Mouse (Mus musculus) limb, embryonic 13.5 days (tissue): ENCODE measurements at regions not wholly inside any gene's neighbourhood (a gene's known extent, or its start where the extent isn't known, plus 50 kb on each side); places are given as distances from the start of the nearest gene placed in this dataset.
A peak's percentile ranks its signal among the peaks of the same experiment; 100 is the strongest.

ENCODE experiments used
- ATAC-seq: fragments of 200-750 bp; cut with Nextera tagmentation; 2 replicates; pipeline ENCODE4 v1.8.0; 2017; ENCODE audit warnings: low read depth, moderate number of reproducible peaks, moderate TSS enrichment; ENCODE audit not compliant: low FRiP score
- H3K27ac ChIP-seq: fragments of 300-500 bp; sonication (generic); 2 replicates; pipeline ENCODE4 v1.5.1; 2015; ENCODE audit warnings: inconsistent platforms, mild to moderate bottlenecking, moderate library complexity
- H3K27me3 ChIP-seq: fragments of 300-500 bp; sonication (generic); 2 replicates; pipeline ENCODE4 v1.6.1; 2015; ENCODE audit warnings: mild to moderate bottlenecking, inconsistent platforms
- H3K36me3 ChIP-seq: fragments of 300-500 bp; sonication (generic); 2 replicates; pipeline ENCODE4 v1.6.1; 2015; ENCODE audit warnings: inconsistent platforms, mild to moderate bottlenecking, moderate library complexity
- H3K4me1 ChIP-seq: fragments of 300-500 bp; sonication (generic); 2 replicates; pipeline ENCODE4 v1.6.1; 2015; ENCODE audit warnings: inconsistent platforms
- H3K4me2 ChIP-seq: fragments of 300-500 bp; sonication (generic); replicated peaks from 2 replicates; pipeline ENCODE4 v1.6.1; 2015; ENCODE audit warnings: inconsistent platforms, mild to moderate bottlenecking, moderate library complexity
- H3K4me3 ChIP-seq: fragments of 300-500 bp; sonication (generic); 2 replicates; pipeline ENCODE4 v1.5.1; 2015; ENCODE audit warnings: moderate library complexity, mild to moderate bottlenecking, inconsistent platforms
- H3K9ac ChIP-seq: fragments of 300-500 bp; sonication (generic); 2 replicates; pipeline ENCODE4 v1.6.1; 2015; ENCODE audit warnings: mild to moderate bottlenecking, inconsistent platforms
- H3K9me3 ChIP-seq: fragments of 300-500 bp; sonication (generic); 2 replicates; pipeline ENCODE4 v1.6.1; 2016; ENCODE audit warnings: inconsistent platforms
- WGBS: fragments of 180-500 bp; shearing (Covaris S2); methylation state at CpG from one replicate; pipeline ENCODE4 v1.1.7; 2015; 5-methylcytosine and 5-hydroxymethylcytosine counted together

DNA sequence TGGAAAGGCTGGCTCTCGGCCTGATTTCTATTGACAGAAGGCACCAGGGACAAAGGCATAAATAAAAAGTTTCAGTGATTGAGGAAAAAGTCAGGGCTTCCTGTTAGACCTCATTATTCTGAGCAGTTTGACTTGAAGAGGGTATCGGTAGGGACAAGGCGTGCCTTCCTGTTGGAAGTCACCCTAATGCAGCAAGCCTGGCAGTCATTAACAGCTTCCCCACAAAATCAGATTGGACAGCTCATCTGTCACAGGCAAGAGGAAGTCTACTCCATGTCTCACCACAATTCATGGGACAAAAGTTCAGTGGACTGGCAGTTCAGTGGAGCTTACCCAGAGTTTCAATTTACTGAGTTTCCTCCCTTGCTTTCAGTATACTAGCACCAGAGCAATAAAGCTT, 715.5 kb downstream of the Fam181b start:
- H3K27me3 ChIP-seq = no peaks in the 10 kb centered on the region
- ATAC-seq = no peak
- 17% methylated on average over 3 of the region's 3 CpGs for WGBS
- no peaks in the 10 kb centered on the region for H3K9me3 ChIP-seq
- no peak overlapping the region for H3K4me2 ChIP-seq
- H3K27ac ChIP-seq = no peak overlapping the region
- no peak overlapping the region for H3K9ac ChIP-seq
- H3K4me1 ChIP-seq = no peaks in the 10 kb centered on the region
- no peak overlapping the region for H3K4me3 ChIP-seq
- H3K36me3 ChIP-seq = no peaks in the 10 kb centered on the region

DNA sequence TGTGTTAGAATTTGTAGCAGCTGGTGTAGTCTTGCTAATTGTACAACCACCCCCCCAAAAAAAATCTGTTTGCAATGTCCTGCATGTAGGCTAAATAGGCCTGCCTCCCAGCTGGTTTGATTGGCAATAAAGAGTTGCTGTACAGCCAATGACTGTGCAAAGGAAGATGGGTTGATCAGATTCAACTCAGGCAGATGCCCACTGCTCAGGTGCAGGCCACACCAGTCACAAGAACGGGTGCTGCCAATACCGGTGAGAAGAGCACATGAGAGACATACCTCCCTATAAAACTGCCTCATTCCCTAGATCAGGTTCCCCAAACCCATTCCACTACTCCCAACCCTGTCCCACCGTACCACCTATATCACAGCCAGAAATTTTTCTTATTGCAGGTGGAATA, 756.0 kb downstream of the Fam181b start:
- Histone ChIP-seq H3K27ac (no peak overlapping the region), H3K9ac (no peak overlapping the region)
- 80% methylated on average over 3 of the region's 3 CpGs for WGBS

DNA sequence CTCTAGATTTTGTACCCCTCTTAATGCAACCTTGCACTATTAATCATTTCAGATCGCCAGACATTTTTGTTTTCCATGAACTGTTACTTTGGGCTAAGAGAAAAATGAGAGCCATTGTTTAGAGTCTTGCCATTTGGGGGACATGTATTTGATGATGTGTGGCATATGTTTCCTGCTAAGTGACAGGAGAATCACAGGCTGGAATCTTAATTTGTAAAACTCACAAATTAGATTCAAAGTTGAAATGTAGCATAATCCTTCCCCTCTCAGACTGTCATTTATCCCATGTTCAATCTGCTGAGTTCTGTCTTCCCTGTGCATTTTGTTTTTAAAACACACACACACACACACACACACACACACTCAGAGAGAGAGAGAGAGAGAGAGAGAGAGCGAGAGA, 756.5 kb downstream of the Fam181b start:
- no peaks in the 10 kb centered on the region for H3K9me3 ChIP-seq
- no peak overlapping the region for H3K9ac ChIP-seq
- H3K4me2 ChIP-seq = no peak overlapping the region
- no peaks in the 10 kb centered on the region for H3K4me1 ChIP-seq
- H3K36me3 ChIP-seq = no peaks in the 10 kb centered on the region
- H3K4me3 ChIP-seq = no peak overlapping the region
- 65% methylated on average over 2 of the region's 2 CpGs for WGBS
- H3K27me3 ChIP-seq = no peaks in the 10 kb centered on the region
- ATAC-seq = no peak
- H3K27ac ChIP-seq = no peak overlapping the region

More for the DNA sequence above, 756.0 kb downstream of the Fam181b start:
- no peak overlapping the region for H3K4me3 ChIP-seq
- no peaks in the 10 kb centered on the region for H3K4me1 ChIP-seq
- H3K4me2 ChIP-seq = no peak overlapping the region
- H3K9me3 ChIP-seq = no peaks in the 10 kb centered on the region
- no peak for ATAC-seq
- H3K27me3 ChIP-seq = no peaks in the 10 kb centered on the region
- H3K36me3 ChIP-seq = no peaks in the 10 kb centered on the region

DNA sequence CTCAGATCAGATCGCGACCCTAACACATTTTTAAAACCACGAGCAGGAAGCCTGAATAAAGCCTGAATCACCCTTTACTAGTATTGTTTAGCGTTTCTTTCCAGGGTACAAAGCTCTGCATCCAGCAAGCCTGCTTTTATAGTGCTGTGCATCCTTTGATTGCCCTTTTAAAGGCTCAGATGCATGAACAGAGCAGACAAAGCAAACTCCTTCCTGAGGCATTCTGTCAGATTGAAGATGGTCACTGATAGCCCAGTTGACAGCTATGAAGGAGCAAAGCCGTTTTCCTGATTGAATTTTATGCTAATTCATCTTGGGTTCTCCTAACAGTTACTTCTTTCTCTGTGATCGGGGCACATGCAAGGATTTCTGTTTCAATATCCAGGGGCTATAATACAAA, 775.4 kb downstream of the Fam181b start:
- ATAC-seq = no peak
- Histone ChIP-seq H3K4me1 (no peaks in the 10 kb centered on the region), H3K9me3 (no peaks in the 10 kb centered on the region), H3K36me3 (no peaks in the 10 kb centered on the region), H3K9ac (no peak overlapping the region), H3K4me3 (no peak overlapping the region), H3K4me2 (no peak overlapping the region), H3K27ac (no peak overlapping the region), H3K27me3 (no peaks in the 10 kb centered on the region)
- 73% methylated on average over 6 of the region's 6 CpGs for WGBS

DNA sequence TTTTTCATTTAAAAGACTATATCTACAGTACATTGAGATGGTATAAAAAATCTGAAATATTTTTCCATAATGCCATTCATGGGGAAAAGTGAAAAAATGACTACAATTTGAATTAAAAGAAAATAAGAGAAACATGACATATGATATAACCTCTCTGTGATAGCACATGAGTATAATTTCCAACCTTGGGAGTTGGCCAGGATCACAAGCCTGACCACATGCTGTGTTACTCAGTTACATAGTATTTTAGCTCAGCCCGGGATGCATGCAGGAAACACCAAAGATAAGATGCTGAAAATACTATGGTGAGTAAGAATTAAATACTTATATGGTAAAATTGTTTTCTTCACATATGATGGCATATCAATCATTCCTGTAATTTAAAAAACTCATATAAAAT, 814.0 kb downstream of the Fam181b start:
- Histone ChIP-seq H3K4me1 (no peaks in the 10 kb centered on the region), H3K9ac (no peak overlapping the region), H3K27ac (no peak overlapping the region), H3K27me3 (no peaks in the 10 kb centered on the region), H3K4me2 (no peak overlapping the region), H3K4me3 (no peak overlapping the region), H3K9me3 (no peaks in the 10 kb centered on the region), H3K36me3 (no peaks in the 10 kb centered on the region)
- 80% methylated on average over 1 of the region's 1 CpGs for WGBS
- ATAC-seq = no peak

DNA sequence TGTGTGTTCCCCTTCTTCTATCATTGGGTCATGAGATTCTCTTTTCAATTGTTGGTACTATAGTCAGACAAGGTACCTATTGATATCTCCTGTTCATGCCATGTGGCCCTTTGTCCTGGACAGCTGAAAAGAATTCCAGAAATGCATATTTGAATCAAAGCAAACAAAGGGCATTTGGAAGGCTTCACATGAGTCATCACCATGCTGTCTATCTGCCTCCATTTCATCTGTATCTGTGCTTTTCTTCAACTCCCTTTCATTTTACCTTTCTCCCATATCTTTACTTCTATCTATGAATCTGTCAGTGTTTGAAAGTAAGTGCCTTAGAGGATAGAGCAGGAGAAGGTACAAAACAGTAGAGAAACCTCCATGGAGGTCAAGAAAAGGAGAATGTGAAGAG, 817.3 kb downstream of the Fam181b start:
- no peak overlapping the region for H3K4me3 ChIP-seq
- no peak overlapping the region for H3K27ac ChIP-seq
- no peaks in the 10 kb centered on the region for H3K9me3 ChIP-seq
- H3K4me1 ChIP-seq = no peaks in the 10 kb centered on the region
- no peak overlapping the region for H3K9ac ChIP-seq
- H3K36me3 ChIP-seq = no peaks in the 10 kb centered on the region
- no peak for ATAC-seq
- H3K27me3 ChIP-seq = no peaks in the 10 kb centered on the region
- H3K4me2 ChIP-seq = no peak overlapping the region

DNA sequence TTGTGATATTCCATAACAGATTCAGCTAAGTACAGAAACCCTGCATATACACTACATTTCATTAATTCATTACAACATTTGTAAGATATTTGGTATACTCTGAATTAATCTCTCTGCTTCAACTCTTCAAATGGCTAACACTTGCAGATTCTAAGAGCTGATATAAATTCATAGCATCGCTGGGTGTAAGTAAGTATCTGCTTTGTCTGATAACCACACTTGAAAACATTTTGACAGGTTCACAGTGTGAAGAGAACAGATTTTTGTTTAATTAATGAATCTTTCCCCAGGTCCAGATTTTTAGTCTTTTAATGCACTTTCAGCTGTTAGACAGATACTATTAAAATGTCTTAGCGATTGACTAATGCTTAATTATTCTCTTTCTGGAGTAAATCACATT, 823.1 kb downstream of the Fam181b start:
- H3K4me1 ChIP-seq = no peaks in the 10 kb centered on the region
- ATAC-seq = no peak
- H3K27ac ChIP-seq = no peak overlapping the region
- no peaks in the 10 kb centered on the region for H3K36me3 ChIP-seq
- no peak overlapping the region for H3K4me3 ChIP-seq
- no peak overlapping the region for H3K4me2 ChIP-seq
- H3K9ac ChIP-seq = no peak overlapping the region
- no peaks in the 10 kb centered on the region for H3K9me3 ChIP-seq
- H3K27me3 ChIP-seq = no peaks in the 10 kb centered on the region
- 72% methylated on average over 2 of the region's 2 CpGs for WGBS

DNA sequence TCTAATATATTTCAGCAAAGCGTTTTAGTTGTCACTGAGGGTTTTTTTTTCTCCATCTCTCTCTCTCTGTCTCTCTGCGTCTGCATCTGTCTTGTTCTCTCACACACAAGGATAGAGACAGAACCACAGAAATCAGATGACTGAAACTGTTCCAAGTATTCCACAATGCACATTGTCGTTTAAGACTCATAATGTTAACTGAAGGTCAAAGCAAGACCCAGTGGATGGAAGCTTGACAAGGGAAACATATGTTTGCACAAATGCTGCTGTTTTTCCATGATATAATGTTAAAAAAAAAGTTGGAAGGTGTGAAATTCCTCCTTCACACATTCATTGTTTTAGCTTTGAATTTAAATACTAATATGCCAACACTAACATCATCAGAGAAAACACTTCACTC, 857.3 kb downstream of the Fam181b start:
- no peak for ATAC-seq
- H3K4me3 ChIP-seq = no peak overlapping the region
- no peak overlapping the region for H3K9ac ChIP-seq
- H3K27me3 ChIP-seq = no peaks in the 10 kb centered on the region
- 70% methylated on average over 3 of the region's 3 CpGs for WGBS
- H3K9me3 ChIP-seq = no peaks in the 10 kb centered on the region
- no peak overlapping the region for H3K4me2 ChIP-seq
- no peaks in the 10 kb centered on the region for H3K4me1 ChIP-seq
- no peak overlapping the region for H3K27ac ChIP-seq
- no peaks in the 10 kb centered on the region for H3K36me3 ChIP-seq

DNA sequence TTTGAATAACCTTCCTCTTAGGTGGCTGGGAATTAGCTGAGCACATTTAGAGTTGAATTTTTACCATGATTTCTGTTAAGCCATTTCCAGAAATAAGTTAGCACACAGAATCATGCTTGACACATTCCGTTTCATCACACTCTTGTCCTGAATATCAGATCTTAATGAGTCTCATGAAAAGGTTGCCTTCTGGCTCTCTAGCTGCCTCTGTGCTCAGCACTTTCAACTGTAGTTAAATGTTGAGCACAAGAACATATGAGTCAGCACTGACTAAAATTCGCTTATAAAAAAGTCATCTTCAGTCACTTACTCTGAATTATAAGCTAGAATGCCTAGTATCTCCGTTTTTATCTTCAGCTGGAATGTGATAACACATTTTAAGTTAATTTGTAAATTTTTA, 902.4 kb downstream of the Fam181b start:
- H3K9ac ChIP-seq = no peak overlapping the region
- no peak overlapping the region for H3K4me2 ChIP-seq
- no peaks in the 10 kb centered on the region for H3K9me3 ChIP-seq
- H3K27ac ChIP-seq = no peak overlapping the region
- H3K4me1 ChIP-seq = no peaks in the 10 kb centered on the region
- no peak for ATAC-seq
- no peaks in the 10 kb centered on the region for H3K36me3 ChIP-seq
- H3K27me3 ChIP-seq = no peaks in the 10 kb centered on the region
- no peak overlapping the region for H3K4me3 ChIP-seq
- 71% methylated on average over 3 of the region's 3 CpGs for whole genome bisulfite sequencing

DNA sequence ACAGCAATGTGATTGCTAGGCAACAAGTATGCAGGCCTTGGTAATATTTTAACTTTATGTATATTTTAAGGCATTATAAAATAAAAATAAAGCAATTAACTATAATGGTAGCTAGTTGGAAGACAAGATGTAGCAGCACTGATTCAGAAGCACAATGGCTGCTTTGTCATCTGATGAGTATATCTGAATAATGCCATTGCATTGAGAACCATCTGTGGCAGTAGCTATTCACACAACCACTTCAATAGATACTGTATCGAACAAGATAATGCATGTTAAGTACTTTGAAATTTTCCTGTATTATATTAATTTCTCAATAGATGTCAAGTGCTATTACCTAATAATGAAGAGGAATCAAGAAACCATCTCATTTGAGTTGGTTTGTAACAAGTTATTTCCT, 923.1 kb downstream of the Fam181b start:
- Histone ChIP-seq H3K27me3 (no peaks in the 10 kb centered on the region), H3K36me3 (no peaks in the 10 kb centered on the region), H3K4me1 (no peaks in the 10 kb centered on the region), H3K27ac (no peak overlapping the region), H3K4me2 (no peak overlapping the region), H3K9me3 (no peaks in the 10 kb centered on the region), H3K4me3 (no peak overlapping the region), H3K9ac (no peak overlapping the region)
- 83% methylated on average over 1 of the region's 1 CpGs for WGBS
- no peak for ATAC-seq

DNA sequence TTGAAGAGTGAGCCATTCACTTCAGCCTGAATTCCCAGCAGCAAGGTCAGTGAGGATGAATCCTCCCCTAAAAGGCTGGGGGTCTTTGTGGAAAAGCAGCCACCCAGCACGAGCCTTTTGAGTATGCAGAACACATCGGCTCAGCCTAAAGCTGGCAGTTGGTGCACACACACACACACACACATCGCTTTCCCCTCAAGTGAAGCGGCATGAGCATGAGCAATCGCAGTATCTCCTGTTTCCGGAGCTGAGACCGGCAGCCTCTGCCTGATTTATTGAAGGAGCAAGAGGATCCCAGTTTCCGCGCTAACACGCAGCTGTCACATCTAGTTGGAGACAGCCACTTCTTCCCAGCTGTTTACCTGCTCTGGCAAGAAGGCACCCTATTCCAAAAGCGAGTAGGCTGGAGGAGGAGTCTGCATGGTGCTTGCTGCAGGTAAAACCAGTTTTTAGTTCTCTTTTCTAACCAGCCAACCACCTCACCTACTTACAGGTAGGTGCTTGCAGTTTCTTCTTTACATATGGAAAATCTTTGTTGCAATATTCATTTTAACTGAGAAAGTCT, 962.9 kb downstream of the Fam181b start:
- Histone ChIP-seq H3K36me3 (no peaks in the 10 kb centered on the region), H3K4me3 (no peak overlapping the region; the same call in 1 of the 2 replicates), H3K4me1 (no peaks in the 10 kb centered on the region), H3K27me3 (no peaks in the 10 kb centered on the region), H3K27ac (no peak overlapping the region), H3K9me3 (no peaks in the 10 kb centered on the region), H3K4me2 (peak overlapping the region; percentile 33), H3K9ac (no peak overlapping the region)
- ATAC-seq = no peak
- WGBS = 18% methylated on average over 11 of the region's 11 CpGs

DNA sequence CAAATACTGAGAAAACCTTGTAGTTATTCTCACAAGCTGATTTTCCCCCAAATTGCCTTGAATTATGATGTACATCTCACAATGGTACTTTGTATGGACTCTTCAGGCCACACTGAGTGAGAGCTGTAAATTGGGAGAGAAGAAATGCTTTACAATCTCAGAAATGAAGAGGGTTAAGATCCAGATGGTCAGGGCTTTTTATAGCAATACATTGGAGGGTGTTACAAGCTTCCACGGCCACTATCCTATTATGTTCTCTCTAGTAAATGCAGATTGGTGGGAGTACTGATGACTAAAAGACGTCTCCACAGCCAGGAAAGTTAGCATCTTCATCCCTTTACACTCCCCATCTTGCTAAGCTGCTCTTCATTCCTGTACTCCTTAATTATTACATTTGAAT, 965.8 kb downstream of the Fam181b start:
- H3K9ac ChIP-seq = no peak overlapping the region
- H3K4me3 ChIP-seq = no peak overlapping the region
- H3K27me3 ChIP-seq = no peaks in the 10 kb centered on the region
- H3K4me2 ChIP-seq = no peak overlapping the region
- WGBS = 58% methylated on average over 2 of the region's 2 CpGs
- H3K9me3 ChIP-seq = no peaks in the 10 kb centered on the region
- H3K36me3 ChIP-seq = no peaks in the 10 kb centered on the region
- H3K27ac ChIP-seq = no peak overlapping the region
- no peaks in the 10 kb centered on the region for H3K4me1 ChIP-seq
- no peak for ATAC-seq

DNA sequence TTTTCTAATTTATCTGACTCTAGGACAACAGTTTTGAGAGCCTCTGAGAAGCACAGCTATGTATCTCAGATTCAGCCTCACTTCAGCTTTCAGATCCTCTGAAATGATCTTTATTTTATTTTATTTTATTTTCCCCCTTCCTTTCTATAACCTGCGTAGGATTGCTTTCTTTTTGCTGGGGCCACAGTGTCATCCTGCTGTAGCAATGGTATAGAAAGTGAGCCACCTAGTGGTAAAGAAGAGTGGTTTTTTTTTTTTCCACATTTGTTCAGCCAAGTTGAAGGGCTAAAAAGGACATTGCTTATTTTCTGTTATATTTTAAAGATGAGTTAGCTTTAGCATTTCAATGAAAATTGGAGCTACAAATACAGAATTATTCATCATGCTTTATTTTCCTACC, 966.4 kb downstream of the Fam181b start:
- no peak overlapping the region for H3K4me2 ChIP-seq
- no peak overlapping the region for H3K4me3 ChIP-seq
- no peaks in the 10 kb centered on the region for H3K4me1 ChIP-seq
- H3K9me3 ChIP-seq = no peaks in the 10 kb centered on the region
- H3K9ac ChIP-seq = no peak overlapping the region
- no peaks in the 10 kb centered on the region for H3K27me3 ChIP-seq
- ATAC-seq = no peak
- H3K27ac ChIP-seq = no peak overlapping the region
- WGBS = 44% methylated on average over 1 of the region's 1 CpGs
- H3K36me3 ChIP-seq = no peaks in the 10 kb centered on the region
